8 mouse cellular contexts compared by ENCODE assay signal in the genomic region with DNA sequence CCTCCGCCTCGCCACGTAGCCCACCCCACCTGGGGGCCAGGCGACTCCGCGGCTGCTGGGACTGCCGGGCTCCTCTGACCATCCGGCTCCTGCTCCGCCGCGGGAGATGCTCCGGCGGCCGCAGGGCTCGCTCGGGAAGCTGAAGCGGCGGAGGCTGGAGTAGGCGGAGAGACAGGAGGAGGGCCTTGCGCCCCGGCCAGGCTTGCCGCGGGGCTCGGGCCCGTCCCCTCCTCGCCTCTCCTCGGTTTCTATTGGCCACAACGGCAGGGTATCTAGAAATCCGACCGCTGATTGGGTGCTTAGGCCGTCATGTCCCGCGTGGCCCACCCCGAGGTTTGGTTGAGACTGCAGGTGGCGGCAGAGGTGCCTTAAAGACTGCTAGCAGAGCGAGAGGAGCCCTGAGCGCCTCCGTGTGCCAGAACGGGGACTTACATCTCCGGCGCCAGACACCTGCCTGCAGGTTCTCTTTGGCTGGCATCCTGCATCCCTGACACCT. TPM values are rescaled to one million over a fixed set of nuclear protein-coding genes. Genes with fewer than 3 reads are reported as not detected.
DNase-seq lines count a peak whose midpoint lies in the region; ATAC-seq lines count a peak whose summit lies in the region.

Gene Scai, minus strand, starts transcription at position 174 of the 496 bp plus-strand sequence.

- no peaks in the 10 kb centered on the region for H3K9me3 ChIP-seq in heart, embryonic 14.5 days (ENCODE audit: control insufficient read depth, low read length)
- no peaks in the 10 kb centered on the region for H3K9me3 ChIP-seq in liver, embryonic 13.5 days (replicated peaks)
- no peaks in the 10 kb centered on the region for H3K9me3 ChIP-seq in stomach, embryonic 16.5 days (replicated peaks; ENCODE audit: control insufficient read depth, low read length)

- H3K27me3 ChIP-seq in heart, embryonic 14.5 days (ENCODE audit: control insufficient read depth, insufficient read depth, low read length) = no peaks in the 10 kb centered on the region
- H3K27me3 ChIP-seq in liver, embryonic 13.5 days = no peaks in the 10 kb centered on the region
- no peaks in the 10 kb centered on the region for H3K27me3 ChIP-seq in stomach, embryonic 16.5 days (ENCODE audit: control insufficient read depth, insufficient read depth, low read length)

- peak; percentile 95 for DNase-seq in c-Kit-negative CD71-positive TER-119-positive erythroid progenitor cells, embryonic 14.5 days (ENCODE audit: low read depth, low spot score)
- peak; percentile 99 for DNase-seq in fibroblast of lung, adult 2 months (ENCODE audit: low read depth)
- DNase-seq in kidney, postnatal 14 days = peak; percentile 99
- DNase-seq in liver, embryonic 13.5 days = peak; percentile 97
- peak; percentile 92 for DNase-seq in neural tube, embryonic 10.5 days (ENCODE audit: extremely low spot score, low spot score)

- peak within 1 kb of the TSS; percentile 87 for H3K4me2 ChIP-seq in heart, embryonic 14.5 days (ENCODE audit: low read length)
- peak within 1 kb of the TSS; percentile 95 for H3K4me2 ChIP-seq in liver, embryonic 13.5 days
- peak within 1 kb of the TSS; percentile 92 for H3K4me2 ChIP-seq in stomach, embryonic 16.5 days (ENCODE audit: low read depth, low read length)

- peak within 1 kb of the TSS; percentile 75 to 88 for H3K4me3 ChIP-seq in heart, embryonic 14.5 days (ENCODE audit: control insufficient read depth in 1 of 2, insufficient read depth in 1 of 2, low read depth in 1 of 2, low read length in 2 of 2)
- H3K4me3 ChIP-seq in liver, embryonic 13.5 days (replicated peaks) = peak within 1 kb of the TSS; percentile 99
- peak within 1 kb of the TSS; percentile 98 for H3K4me3 ChIP-seq in stomach, embryonic 16.5 days (replicated peaks; ENCODE audit: low read length)

- WGBS in heart, embryonic 14.5 days = under 1% methylated on average over 38 of the region's 41 CpGs
- WGBS in liver, embryonic 13.5 days (ENCODE audit: insufficient replicate concordance) = under 1% methylated on average over 37 of the region's 41 CpGs
- WGBS in stomach, embryonic 16.5 days = under 1% methylated on average over 41 of the region's 41 CpGs

- peak; percentile 97 for ATAC-seq in CD4-positive, CD25-positive, alpha-beta regulatory T cell, adult 4 months
- peak; percentile 99 for ATAC-seq in heart, embryonic 14.5 days (ENCODE audit: insufficient number of reproducible peaks, insufficient read depth, low FRiP score, low read depth)
- peak; percentile 100 for ATAC-seq in liver, embryonic 13.5 days (ENCODE audit: low read depth)
- peak; percentile 100 for ATAC-seq in stomach, embryonic 16.5 days (ENCODE audit: insufficient read depth, low FRiP score)

- H3K9ac ChIP-seq in heart, embryonic 14.5 days (ENCODE audit: low read length) = peak within 1 kb of the TSS; percentile 83
- H3K9ac ChIP-seq in liver, embryonic 13.5 days = peak within 1 kb of the TSS; percentile 97
- H3K9ac ChIP-seq in stomach, embryonic 16.5 days (ENCODE audit: low read length) = peak within 1 kb of the TSS; percentile 94

- 0 out of 2 replicates have a peak, but pooled peaks cover 11% of the 10 kb centered on the region for H3K36me3 ChIP-seq in heart, embryonic 14.5 days (ENCODE audit: control insufficient read depth, insufficient read depth, low read length)
- H3K36me3 ChIP-seq in liver, embryonic 13.5 days = 0 out of 2 replicates have a peak, but pooled peaks cover 4% of the 10 kb centered on the region
- no peaks in the 10 kb centered on the region for H3K36me3 ChIP-seq in stomach, embryonic 16.5 days (ENCODE audit: control insufficient read depth, insufficient read depth, low read length)

- H3K27ac ChIP-seq in heart, embryonic 14.5 days (replicated peaks in 1 of 2; ENCODE audit: control insufficient read depth in 1 of 2, insufficient read depth in 1 of 2, low read depth in 2 of 2, low read length in 2 of 2) = peak within 1 kb of the TSS; percentile 80 to 92
- H3K27ac ChIP-seq in liver, embryonic 13.5 days = peak within 1 kb of the TSS; percentile 83
- peak within 1 kb of the TSS; percentile 96 for H3K27ac ChIP-seq in stomach, embryonic 16.5 days (ENCODE audit: low read length)

- peaks cover 0 to 11% of the 10 kb centered on the region in 2 experiments; a peak in 3 of 4 replicates for H3K4me1 ChIP-seq in heart, embryonic 14.5 days (ENCODE audit: control insufficient read depth in 2 of 2, insufficient read depth in 2 of 2, low read length in 2 of 2)
- H3K4me1 ChIP-seq in liver, embryonic 13.5 days (replicated peaks) = peaks cover 18% of the 10 kb centered on the region
- H3K4me1 ChIP-seq in stomach, embryonic 16.5 days (ENCODE audit: control insufficient read depth, insufficient read depth, low read length) = peaks cover 3% of the 10 kb centered on the region; the same call in 1 of the 2 replicates

RNA-seq across cellular contexts. Expression of gene Scai, which starts in this region (rescaled TPM):
- 10 to 100 TPM; 12.8 to 16.7 TPM for polyA plus RNA-seq in CD4-positive, CD25-positive, alpha-beta regulatory T cell, adult 4 months (2017; shearing (Covaris generic))
- polyA plus RNA-seq in heart, embryonic 14.5 days (2014; fragmentation: Nextera tagmentation; extraction: Ambion mirVana) = 5.1 and 6.7 TPM in 2 replicates
- 1.3 and 1.8 TPM in 2 replicates for polyA plus RNA-seq in liver, embryonic 13.5 days (2015; fragmentation: Nextera tagmentation; extraction: Ambion mirVana)
- 8.1 and 8.9 TPM in 2 replicates for polyA plus RNA-seq in stomach, embryonic 16.5 days (2015; fragmentation: Nextera tagmentation; extraction: Ambion mirVana)

Comparison
In these comparisons a context has a peak if more than half of its experiments do, and no peak if none do; other contexts are left out.
1. Peak in every context shown above with its lines: DNase-seq, ATAC-seq, H3K4me3 ChIP-seq and H3K27ac ChIP-seq.